Mouse (Mus musculus) heart, embryonic 12.5 days (tissue): ENCODE data around the gene Gadd45a. TPM values are rescaled to one million over a fixed set of nuclear protein-coding genes. Genes with fewer than 3 reads are reported as not detected.
"Not testable (repeated sequence)": the region's sequence is repeated elsewhere in the genome, so short reads cannot be mapped to it uniquely, and the experiment has no call there.

ENCODE experiments used
- ATAC-seq: fragments of 200-750 bp; cut with Nextera tagmentation; 2 replicates; pipeline ENCODE4 v1.8.0; 2017; ENCODE audit warnings: moderate TSS enrichment, moderate library complexity; ENCODE audit not compliant: insufficient number of reproducible peaks, low FRiP score
- H3K27ac ChIP-seq: fragments of 300-500 bp; sonication (generic); 2 replicates; pipeline ENCODE4 v1.5.1; 2016; ENCODE audit warnings: mild to moderate bottlenecking, moderate library complexity; ENCODE audit not compliant: poor library complexity, severe bottlenecking
- H3K27me3 ChIP-seq: fragments of 300-500 bp; sonication (generic); replicated peaks from 2 replicates; pipeline ENCODE4 v1.6.1; 2016; ENCODE audit warnings: mild to moderate bottlenecking, moderate library complexity
- H3K36me3 ChIP-seq: fragments of 300-500 bp; sonication (generic); 2 replicates; pipeline ENCODE4 v1.6.1; 2016; ENCODE audit warnings: mild to moderate bottlenecking, moderate library complexity
- H3K4me1 ChIP-seq: fragments of 300-500 bp; sonication (generic); replicated peaks from 2 replicates; pipeline ENCODE4 v1.6.1; 2016; ENCODE audit warnings: mild to moderate bottlenecking
- H3K4me2 ChIP-seq: fragments of 300-500 bp; sonication (generic); 2 replicates; pipeline ENCODE4 v1.6.1; 2016; ENCODE audit warnings: mild to moderate bottlenecking, moderate library complexity
- H3K4me3 ChIP-seq: fragments of 300-500 bp; sonication (generic); 2 replicates; pipeline ENCODE4 v1.5.1; 2016; ENCODE audit warnings: mild to moderate bottlenecking
- H3K9ac ChIP-seq: fragments of 300-500 bp; sonication (generic); 2 replicates; pipeline ENCODE4 v1.6.1; 2016; ENCODE audit warnings: mild to moderate bottlenecking, moderate library complexity
- H3K9me3 ChIP-seq: fragments of 300-500 bp; sonication (generic); replicated peaks from 2 replicates; pipeline ENCODE4 v1.6.1; 2016; ENCODE audit warnings: mild to moderate bottlenecking, moderate library complexity
- WGBS: fragments of 180-500 bp; shearing (Covaris S2); methylation state at CpG from one replicate; pipeline ENCODE4 v1.1.7; 2016; 5-methylcytosine and 5-hydroxymethylcytosine counted together
- polyA plus RNA-seq: library from polyadenylated mRNA; unstranded; fragments of >200 nt; fragmentation: Nextera tagmentation; extraction: Ambion mirVana; gene quantifications from 2 replicates; pipeline ENCODE4 v1.2.1, GENCODE M21; 2016

Gene Gadd45a
- polyA plus RNA-seq, 1 experiment from 2014 or later: 12.7 TPM

DNA sequence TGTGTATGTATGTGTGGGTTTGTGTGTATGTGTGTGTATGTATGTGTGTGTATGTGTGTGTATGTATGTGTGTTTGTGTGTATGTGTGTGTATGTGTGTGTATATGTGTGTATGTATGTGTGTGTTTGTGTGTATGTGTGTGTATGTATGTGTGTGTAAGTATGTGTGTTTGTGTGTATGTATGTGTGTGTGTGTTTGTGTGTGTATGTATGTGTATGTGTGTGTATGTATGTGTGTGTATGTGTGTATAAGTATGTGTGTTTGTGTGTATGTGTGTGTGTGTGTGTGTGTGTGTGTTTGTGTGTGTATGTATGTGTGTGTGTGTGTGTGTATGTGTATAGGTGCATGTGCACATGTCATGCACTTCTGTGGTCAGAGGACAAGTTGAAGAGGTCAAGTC lies 4.7 kb downstream of the Gadd45a start:
- H3K36me3 ChIP-seq, H3K4me3 ChIP-seq, ATAC-seq, H3K4me2 ChIP-seq, H3K27me3 ChIP-seq, H3K9me3 ChIP-seq, H3K27ac ChIP-seq, H3K9ac ChIP-seq: not testable (repeated sequence)
- H3K4me1 ChIP-seq: peaks cover 17% of the 10 kb centered on the region

DNA sequence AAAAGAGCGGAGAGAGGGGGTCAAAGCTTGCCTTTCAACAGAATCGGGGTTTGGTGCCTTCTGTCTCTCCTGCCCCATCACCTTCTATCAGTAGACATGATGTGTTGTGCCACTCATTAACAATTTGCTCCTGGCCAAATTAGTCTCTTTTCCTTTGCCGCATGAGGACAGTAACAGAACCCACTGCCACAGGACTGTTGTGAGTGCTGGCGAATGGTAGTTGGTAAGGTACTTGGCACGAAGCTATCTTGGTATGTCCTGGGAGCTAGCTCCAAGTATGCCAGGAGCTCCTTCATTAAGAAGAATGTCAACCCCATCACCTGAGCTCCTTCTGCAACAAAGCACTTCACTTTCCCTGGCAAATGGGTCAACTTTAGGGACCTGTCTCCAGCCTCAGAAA lies 6.4 kb downstream of the Gadd45a start:
- no peak for ATAC-seq
- Histone ChIP-seq H3K9me3 (no peaks in the 10 kb centered on the region), H3K4me1 (peaks cover 16% of the 10 kb centered on the region), H3K27ac (no peak overlapping the region), H3K27me3 (peaks cover 4% of the 10 kb centered on the region; the same call in 1 of the 2 replicates), H3K36me3 (no peaks in the 10 kb centered on the region), H3K9ac (no peak overlapping the region), H3K4me3 (no peak overlapping the region), H3K4me2 (no peak overlapping the region)
- 57% methylated on average over 5 of the region's 5 CpGs for WGBS

DNA sequence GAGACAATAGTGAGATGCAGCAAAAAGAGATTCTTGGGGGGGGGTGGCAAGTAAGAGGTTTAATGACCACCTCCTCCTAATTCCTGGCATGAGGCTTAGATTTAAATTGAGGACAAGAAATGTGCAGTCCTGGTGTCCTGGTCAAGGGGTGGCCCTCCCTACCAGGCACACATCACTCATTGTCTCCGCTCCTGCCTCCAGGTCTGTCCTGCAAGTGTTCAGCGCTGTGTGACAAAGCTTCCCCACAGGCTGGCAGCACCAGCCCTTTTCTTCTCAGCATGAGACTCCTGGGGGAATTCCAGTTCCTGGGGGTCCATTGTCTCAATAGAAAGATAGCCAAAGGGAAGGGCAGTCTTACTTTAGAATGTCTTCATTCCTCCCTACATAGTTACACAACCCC lies 6.8 kb downstream of the Gadd45a start:
- Histone ChIP-seq H3K4me2 (no peak overlapping the region), H3K27me3 (peaks cover 4% of the 10 kb centered on the region; the same call in 1 of the 2 replicates), H3K36me3 (no peaks in the 10 kb centered on the region), H3K9ac (no peak overlapping the region), H3K4me1 (peaks cover 12% of the 10 kb centered on the region), H3K4me3 (no peak overlapping the region), H3K9me3 (no peaks in the 10 kb centered on the region), H3K27ac (no peak overlapping the region)
- ATAC-seq: no peak
- 27% methylated on average over 2 of the region's 2 CpGs for WGBS

DNA sequence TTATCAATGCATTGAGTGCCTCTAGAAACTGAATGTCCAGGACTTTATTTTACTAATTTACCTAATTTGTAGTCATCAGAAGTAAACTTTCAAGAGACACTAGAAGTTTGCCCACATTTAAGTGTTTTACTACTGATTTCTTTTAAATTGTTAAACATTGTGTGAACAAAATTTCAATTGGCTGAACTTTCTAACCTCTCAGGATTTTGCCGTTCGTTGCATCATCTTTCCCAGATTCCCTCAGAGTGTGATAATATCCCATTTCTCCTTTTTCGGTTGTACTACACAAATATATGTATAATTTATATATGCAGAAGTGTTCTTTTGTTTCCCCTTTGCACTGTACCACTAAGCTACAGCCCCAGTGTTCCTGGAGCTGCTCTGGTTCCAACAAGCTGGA lies 7.3 kb downstream of the Gadd45a start:
- no peaks in the 10 kb centered on the region for H3K9me3 ChIP-seq
- H3K27ac ChIP-seq: no peak overlapping the region
- H3K36me3 ChIP-seq: no peaks in the 10 kb centered on the region
- H3K4me1 ChIP-seq: peaks cover 10% of the 10 kb centered on the region; the same call in 1 of the 2 replicates
- 36% methylated on average over 3 of the region's 3 CpGs for WGBS
- no peak overlapping the region for H3K9ac ChIP-seq
- no peak overlapping the region for H3K4me3 ChIP-seq
- H3K27me3 ChIP-seq: peaks cover 4% of the 10 kb centered on the region; the same call in 1 of the 2 replicates
- H3K4me2 ChIP-seq: no peak overlapping the region
- ATAC-seq: no peak

DNA sequence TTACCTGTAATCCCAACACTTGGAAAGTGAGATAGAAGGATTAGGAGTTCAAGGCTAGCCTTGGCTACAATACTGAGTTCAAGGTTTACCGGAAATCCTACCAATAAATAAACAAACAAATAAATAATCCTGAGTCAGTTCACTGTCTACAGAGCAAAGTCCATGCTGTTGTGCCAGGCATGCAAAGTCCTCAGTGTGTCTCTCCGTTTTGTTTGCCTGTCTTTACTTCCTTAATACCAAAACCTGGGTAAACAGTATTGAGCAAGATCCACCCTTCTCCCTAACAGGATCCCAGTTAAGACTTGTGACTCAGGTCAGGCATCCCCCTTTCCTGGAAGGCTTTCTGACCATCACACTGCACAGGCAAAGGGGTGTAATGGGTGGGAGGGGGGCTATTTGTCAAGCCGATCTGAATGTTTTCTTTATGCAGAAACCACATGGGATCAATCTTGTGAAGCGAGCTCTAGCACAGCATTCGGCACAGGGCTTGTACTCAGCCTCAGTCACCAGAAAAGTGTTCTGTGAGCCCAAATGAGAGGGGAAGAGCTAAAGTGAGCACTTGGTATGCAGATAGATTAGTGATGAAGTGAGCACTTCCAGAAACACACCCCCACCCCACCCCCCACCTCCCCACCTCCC lies 7.8 kb downstream of the Gadd45a start:
- no peak for ATAC-seq

DNA sequence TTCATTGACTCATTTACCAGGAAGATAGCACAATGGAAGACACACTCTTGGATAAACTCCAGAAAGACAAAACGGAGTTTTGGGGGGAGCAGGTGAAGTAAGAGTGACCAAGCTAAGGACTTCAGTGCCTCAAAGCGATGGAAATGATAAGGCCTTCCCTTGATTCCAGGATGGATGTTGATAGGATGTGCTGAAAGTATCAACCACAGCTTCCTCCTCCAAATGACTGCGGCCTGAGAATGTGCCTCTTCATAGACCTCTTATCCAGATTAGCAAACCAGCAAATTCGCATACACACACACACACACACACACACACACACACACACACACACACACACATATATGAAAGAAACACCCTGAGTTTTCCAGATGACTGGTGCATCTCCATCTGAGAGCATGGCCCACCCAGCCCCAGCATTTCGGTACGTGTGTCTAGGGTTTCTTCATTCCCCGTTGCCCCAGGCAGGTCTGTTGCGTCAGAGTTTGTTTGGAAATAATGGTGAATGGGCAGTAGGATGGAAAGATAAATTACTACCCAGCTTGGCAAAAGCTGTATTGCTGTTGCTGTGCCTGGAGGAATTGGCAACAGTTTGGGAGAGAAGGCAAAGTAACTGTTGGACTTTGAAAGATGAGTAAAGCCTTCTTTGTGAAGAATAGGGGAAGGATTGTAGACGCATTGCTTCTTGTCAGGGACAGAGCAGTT lies 9.7 kb downstream of the Gadd45a start:
- H3K9ac ChIP-seq: no peak overlapping the region
- no peaks in the 10 kb centered on the region for H3K36me3 ChIP-seq
- H3K9me3 ChIP-seq: no peaks in the 10 kb centered on the region
- H3K4me2 ChIP-seq: no peak overlapping the region
- ATAC-seq: no peak
- H3K4me3 ChIP-seq: no peak overlapping the region
- H3K27me3 ChIP-seq: peaks cover 4% of the 10 kb centered on the region; the same call in 1 of the 2 replicates
- WGBS: 76% methylated on average over 9 of the region's 9 CpGs
- no peak overlapping the region for H3K27ac ChIP-seq
- H3K4me1 ChIP-seq: peaks cover 10% of the 10 kb centered on the region; the same call in 1 of the 2 replicates

More for the DNA sequence above, 7.8 kb downstream of the Gadd45a start:
- peaks cover 4% of the 10 kb centered on the region; the same call in 1 of the 2 replicates for H3K27me3 ChIP-seq
- WGBS: 37% methylated on average over 5 of the region's 5 CpGs
- H3K27ac ChIP-seq: no peak overlapping the region
- H3K4me1 ChIP-seq: peaks cover 10% of the 10 kb centered on the region; the same call in 1 of the 2 replicates
- no peak overlapping the region for H3K4me3 ChIP-seq
- H3K4me2 ChIP-seq: no peak overlapping the region
- no peaks in the 10 kb centered on the region for H3K36me3 ChIP-seq
- no peaks in the 10 kb centered on the region for H3K9me3 ChIP-seq
- H3K9ac ChIP-seq: no peak overlapping the region

DNA sequence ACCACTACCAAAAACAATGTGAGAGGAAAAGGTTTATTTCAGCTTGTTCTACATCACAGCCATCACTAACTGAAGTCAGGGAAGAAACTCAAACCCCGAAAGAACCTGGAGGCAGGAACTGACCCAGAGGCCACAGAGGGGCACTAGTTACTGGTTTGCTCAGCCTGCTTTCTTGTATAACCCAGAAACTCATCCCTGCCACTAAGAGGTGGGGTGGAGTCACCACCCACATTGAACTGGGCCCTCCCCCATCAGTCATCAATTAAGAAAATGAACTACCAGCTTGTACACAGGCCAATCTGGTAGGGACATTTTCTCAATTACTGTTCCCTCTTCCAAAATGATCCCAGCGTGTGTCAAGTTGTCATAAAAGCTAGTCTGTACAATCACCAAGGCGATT lies 10.6 kb downstream of the Gadd45a start:
- WGBS: 77% methylated on average over 3 of the region's 3 CpGs
- no peaks in the 10 kb centered on the region for H3K36me3 ChIP-seq
- no peak overlapping the region for H3K9ac ChIP-seq
- no peaks in the 10 kb centered on the region for H3K9me3 ChIP-seq
- H3K4me2 ChIP-seq: no peak overlapping the region
- peaks cover 4% of the 10 kb centered on the region; the same call in 1 of the 2 replicates for H3K27me3 ChIP-seq
- no peak overlapping the region for H3K4me3 ChIP-seq
- ATAC-seq: no peak
- peaks cover 10% of the 10 kb centered on the region; the same call in 1 of the 2 replicates for H3K4me1 ChIP-seq
- no peak overlapping the region for H3K27ac ChIP-seq

DNA sequence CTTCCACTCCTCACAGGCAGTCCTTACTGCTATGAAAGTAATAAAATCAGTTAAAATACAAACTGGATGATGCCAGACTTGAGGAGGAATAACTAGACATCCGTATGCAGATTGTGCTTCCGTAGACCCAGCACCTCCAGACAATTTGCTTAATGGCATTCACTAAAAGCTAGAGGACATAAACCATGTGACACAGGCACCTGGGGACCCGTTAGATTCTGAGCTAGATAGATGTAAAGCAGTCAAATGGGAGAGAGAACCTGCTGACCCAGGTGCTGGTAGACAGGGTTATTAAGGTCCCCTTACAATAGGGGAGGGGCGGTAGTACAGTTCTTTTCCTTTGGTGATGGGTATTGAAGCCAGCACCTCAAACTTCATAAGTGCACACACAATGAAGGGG lies 13.5 kb downstream of the Gadd45a start:
- no peak for ATAC-seq
- Histone ChIP-seq H3K4me1 (no peaks in the 10 kb centered on the region), H3K27ac (no peak overlapping the region)

DNA sequence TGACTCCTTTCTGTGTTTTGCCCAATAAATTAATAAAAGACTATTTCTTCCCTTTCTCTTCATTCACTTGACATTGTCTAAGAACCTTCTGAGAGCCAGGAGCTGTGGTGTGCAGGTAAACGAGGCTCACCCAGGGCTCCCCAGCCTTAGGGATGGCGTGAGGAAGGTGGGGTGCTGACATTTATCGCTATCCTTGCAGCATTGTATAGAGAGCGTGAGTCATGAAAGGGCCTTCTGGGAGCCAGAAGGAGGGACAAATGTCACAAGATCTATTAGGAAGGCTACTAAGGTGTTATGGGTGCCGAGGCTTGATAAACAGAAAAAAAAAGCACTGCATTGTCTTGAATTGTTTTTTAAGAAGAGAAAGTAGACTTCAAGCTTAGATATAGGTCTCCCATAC lies 15.9 kb downstream of the Gadd45a start:
- Histone ChIP-seq H3K36me3 (peaks cover 4% of the 10 kb centered on the region; the same call in 1 of the 2 replicates), H3K4me3 (no peak overlapping the region), H3K9me3 (no peaks in the 10 kb centered on the region), H3K4me2 (no peak overlapping the region), H3K27me3 (no peaks in the 10 kb centered on the region), H3K4me1 (peaks cover 2% of the 10 kb centered on the region; the same call in 1 of the 2 replicates), H3K27ac (no peak overlapping the region), H3K9ac (no peak overlapping the region)
- no peak for ATAC-seq
- WGBS: 80% methylated on average over 5 of the region's 5 CpGs

More for the DNA sequence above, 13.5 kb downstream of the Gadd45a start:
- no peaks in the 10 kb centered on the region for H3K27me3 ChIP-seq
- H3K4me2 ChIP-seq: no peak overlapping the region
- H3K9ac ChIP-seq: no peak overlapping the region
- H3K4me3 ChIP-seq: no peak overlapping the region
- no peaks in the 10 kb centered on the region for H3K9me3 ChIP-seq
- H3K36me3 ChIP-seq: no peaks in the 10 kb centered on the region
- WGBS: 81% methylated on average over 4 of the region's 4 CpGs

DNA sequence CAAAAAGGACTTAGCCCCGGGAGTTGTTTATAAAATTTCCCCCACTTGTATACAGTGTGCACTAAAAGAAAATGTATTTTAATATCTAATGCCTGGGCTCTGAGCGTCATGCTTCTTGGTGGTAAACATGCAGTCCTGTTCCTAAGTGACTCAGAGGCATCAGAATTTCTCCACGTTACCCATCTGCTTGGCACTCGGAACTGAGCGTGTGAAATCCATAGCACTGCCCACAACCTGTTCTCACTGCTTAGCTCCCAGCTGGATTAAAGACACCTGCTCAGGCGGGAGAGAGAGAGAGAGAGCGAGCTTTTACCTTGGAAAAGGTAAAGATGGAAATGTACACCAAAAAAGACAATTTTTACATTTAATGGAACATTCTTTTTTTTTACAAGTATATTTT lies 18.3 kb downstream of the Gadd45a start:
- peaks cover 16% of the 10 kb centered on the region; the same call in 1 of the 2 replicates for H3K4me1 ChIP-seq
- not testable (repeated sequence) for H3K36me3 ChIP-seq, ATAC-seq

DNA sequence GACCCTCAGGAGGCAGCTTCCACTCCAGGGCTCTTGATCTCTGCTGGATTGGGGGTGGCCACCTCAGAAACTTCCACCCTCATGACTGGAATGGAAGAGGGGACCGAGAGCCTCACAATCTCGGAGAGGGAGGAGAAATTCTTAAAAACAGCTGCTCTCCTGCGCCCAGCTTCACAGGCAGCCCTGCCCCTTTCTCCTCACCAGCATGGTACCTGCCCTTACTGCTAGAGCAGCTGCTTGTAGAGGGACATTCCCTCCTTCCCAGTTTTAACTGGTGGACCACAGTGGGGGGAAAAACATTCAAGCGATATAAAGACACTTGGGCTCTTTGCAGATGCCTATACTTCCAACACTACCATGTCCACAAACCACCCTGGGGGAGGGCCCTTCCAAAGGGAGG lies 18.9 kb downstream of the Gadd45a start:
- no peak for ATAC-seq
- 63% methylated on average over 4 of the region's 4 CpGs for WGBS
- no peaks in the 10 kb centered on the region for H3K27me3 ChIP-seq

More for the DNA sequence above, 18.3 kb downstream of the Gadd45a start:
- not testable (repeated sequence) for H3K9me3 ChIP-seq, H3K9ac ChIP-seq, H3K27me3 ChIP-seq, H3K4me2 ChIP-seq, H3K27ac ChIP-seq, H3K4me3 ChIP-seq
- 83% methylated on average over 7 of the region's 7 CpGs for WGBS

More for the DNA sequence above, 18.9 kb downstream of the Gadd45a start:
- no peaks in the 10 kb centered on the region for H3K9me3 ChIP-seq
- no peak overlapping the region for H3K4me3 ChIP-seq
- H3K9ac ChIP-seq: no peak overlapping the region
- peaks cover 4% of the 10 kb centered on the region; the same call in 1 of the 2 replicates for H3K36me3 ChIP-seq
- no peak overlapping the region for H3K27ac ChIP-seq
- peaks cover 22% of the 10 kb centered on the region; the same call in 1 of the 2 replicates for H3K4me1 ChIP-seq
- H3K4me2 ChIP-seq: no peak overlapping the region
